Mouse (Mus musculus) skeletal muscle tissue, adult 2 months (tissue): Measurements from ENCODE around the gene Hdgfl2.

Experiments
- DNase-seq: peaks from one replicate; pipeline ENCODE4 v3.0.0-alpha.2; 2012; ENCODE audit warnings: low read depth, low spot score

The Hdgfl2 gene

DNA sequence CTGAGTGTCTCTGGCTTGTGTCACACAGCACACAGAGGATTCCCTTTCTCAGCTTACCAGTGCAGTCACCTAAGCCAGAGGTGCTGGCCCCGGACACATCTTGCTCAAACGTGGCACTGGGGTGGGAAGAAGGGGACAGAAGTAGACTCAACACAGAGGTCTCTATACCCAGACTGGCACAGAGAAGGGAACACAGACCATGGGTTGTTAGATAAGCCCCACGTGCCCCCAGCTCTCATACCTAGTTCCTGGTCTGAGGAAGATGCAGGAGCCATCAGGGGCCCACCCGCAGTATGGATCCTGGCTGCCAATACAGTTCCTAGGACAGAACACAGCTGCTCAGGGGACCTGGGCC, 45.8 kb downstream of the Hdgfl2 start:
- no peak for DNase-seq

DNA sequence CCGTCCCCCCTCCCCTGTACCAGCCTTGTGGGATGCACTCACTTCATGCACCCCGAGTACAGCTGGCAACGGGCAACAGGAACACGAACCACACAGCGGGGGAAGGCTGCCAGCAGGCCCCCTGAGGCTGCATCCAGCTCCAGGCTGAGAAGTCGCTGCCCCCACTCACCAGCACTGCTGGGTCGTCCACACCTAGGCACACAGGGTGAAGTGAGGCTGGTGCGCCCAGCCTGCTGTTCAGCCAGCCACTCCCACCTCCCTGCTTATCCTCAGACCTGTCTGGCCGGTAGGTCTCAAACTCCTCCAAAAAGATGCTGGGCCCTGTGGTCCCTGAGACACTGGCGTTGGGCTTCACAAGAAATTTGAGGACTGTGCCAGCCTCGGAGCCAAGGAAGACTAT, 46.7 kb downstream of the Hdgfl2 start:
- no peak for DNase-seq

DNA sequence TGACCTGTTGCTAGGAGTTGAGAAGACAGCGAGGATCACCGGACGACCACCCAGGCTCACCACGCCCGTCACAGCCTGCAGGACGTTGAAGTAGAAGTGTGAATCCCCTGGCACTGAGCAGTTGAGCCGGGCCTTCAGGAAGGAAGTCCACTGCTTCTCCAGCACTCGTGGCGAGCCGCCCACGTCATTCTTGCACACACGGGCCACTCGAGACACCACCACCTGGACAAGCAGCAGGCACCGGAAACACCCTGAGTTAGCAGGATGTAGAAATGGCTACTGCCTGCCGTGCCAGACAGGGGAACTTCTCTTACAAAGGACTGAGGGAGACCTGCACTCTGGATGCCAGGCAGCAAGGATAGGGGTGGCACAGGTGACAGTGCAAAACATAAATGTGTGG, 48.8 kb downstream of the Hdgfl2 start:
- no peak for DNase-seq

DNA sequence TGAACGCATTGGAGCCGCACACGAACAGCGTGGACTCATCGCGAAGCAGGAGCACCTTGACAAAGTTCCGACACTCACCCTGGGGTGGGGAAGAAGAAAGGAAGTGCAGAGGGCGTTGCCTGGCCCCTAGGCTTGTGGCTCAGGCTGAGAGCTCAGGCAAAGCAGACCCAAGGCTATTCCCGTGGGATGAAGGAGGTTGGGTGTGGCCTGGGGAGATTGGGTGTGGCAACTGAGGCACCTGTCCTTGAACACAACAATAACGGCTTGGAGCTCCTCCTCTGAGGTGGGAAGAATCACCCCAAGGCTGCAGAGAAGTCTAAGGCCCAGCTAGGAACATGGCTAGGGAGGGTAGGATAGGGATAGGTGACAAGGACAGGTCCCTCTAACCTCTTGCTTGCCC, 51.7 kb downstream of the Hdgfl2 start:
- DNase-seq, result no peak

GRCm38 (mm10) chr17:56131814-56132213, 52.4 kb downstream of the Hdgfl2 start:
- DNase-seq, result no peak

GRCm38 (mm10) chr17:56132661-56133060, 53.2 kb downstream of the Hdgfl2 start:
- no peak for DNase-seq

GRCm38 (mm10) chr17:56133457-56134363, 54.3 kb downstream of the Hdgfl2 start:
- peak; percentile 84 for DNase-seq

DNA sequence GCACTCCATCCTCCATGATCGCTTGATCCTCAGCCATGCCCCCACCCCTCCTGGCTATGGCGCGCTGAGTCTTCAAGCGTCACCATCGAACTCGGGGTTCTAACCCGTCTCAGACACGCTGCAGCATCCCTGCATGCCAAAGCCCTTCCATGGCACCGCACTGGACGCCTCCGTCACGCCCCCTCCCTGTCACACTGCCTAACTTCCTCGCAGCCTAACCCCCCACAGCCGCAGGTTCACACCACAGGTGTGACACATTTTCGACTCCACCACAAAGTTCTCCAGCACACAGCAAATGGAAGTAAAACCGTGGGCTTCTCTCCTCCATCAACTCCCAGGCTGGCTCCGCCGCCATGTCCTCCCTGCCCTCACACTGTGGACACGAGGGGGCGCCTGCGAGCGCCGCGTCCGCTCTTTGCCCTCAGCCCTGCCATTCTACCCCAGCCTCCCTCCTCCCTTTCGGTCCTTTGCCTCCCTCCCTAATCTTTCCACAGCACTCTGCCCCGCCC, 55.1 kb downstream of the Hdgfl2 start:
- peak; percentile 40 for DNase-seq

- no peak for DNase-seq
Measured at GRCm38 (mm10) chr17:56136558-56136957, 57.1 kb downstream of the Hdgfl2 start.

DNA sequence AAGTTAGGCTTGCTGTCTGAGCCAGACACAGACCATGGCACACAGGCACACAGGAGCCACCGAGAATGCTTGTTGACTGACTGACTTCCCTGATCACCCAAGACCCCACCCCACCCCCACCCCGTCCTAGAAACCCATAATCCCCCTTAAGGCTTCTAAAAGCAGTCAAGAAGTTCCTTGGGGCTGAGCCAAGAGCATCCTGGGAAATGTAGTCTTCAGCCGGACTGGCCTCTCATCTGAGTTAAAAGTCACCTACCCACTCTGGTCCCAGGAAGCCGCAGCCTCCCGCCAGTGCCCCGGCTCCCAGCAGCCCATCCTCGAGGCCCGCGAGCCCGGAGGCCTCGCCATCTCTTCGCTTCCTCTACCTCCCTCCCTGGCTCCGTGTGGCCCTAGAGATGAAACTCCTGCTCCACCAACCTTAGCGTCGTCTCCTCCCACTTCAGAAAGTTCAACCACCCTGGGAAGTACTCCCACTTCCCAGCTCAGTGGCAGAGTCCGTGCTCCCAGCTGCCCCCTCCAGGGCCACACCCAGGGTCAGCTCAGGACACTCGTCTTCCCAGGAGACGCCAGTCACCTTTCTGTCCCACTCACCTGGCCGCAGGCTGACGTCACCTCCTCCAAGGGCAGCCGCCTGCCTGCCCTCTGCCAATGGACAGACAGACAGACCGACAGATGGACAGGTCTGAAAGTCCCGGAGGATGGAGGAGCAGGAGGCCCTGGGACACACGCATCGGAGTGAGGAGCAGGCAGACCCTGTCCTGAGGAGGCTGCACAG, 58.6 kb downstream of the Hdgfl2 start:
- no peak for DNase-seq

- no peak for DNase-seq
Measured at GRCm38 (mm10) chr17:56139355-56139754, 59.9 kb downstream of the Hdgfl2 start.

DNA sequence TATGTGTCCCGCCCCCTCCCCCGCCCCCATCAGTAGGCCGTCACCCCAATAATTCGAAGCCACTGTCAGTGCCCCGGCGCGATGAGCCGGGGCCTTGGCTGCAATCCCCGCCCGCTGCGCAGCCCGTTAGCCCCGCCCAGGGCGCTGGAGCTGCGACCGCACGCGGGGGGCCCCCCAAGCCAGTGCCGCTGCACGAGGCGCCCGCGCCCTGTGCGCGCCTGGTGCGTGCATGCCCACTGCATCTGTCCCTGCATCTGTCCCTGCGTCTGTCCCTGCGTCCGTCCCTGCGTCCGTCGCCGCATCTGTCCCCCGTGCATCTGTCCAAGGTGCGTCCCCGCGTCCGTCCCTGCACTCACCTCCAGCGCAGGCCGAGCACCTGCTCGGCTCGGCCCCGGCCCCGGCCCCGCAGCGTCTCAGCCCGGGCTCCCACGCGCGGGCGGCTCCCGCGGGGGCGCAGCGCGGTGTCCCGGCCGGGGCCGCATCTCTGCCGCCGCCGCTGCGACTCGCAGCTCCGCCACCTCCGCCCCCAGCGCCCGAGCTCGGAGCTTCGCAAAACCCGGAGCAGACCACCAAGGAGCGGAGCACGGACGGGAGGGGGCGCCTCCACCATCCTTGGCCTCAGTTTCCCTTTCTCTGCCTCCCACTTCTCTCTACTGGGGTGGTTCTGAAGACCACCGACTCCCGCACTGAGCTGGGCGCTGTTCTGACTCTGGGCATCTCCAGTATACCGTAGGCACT, 60.6 kb downstream of the Hdgfl2 start, which contains the start of gene Sema6b:
Gene Sema6b (minus strand): TSS at position 486 of the 738 bp plus-strand sequence.
- no peak for DNase-seq

DNA sequence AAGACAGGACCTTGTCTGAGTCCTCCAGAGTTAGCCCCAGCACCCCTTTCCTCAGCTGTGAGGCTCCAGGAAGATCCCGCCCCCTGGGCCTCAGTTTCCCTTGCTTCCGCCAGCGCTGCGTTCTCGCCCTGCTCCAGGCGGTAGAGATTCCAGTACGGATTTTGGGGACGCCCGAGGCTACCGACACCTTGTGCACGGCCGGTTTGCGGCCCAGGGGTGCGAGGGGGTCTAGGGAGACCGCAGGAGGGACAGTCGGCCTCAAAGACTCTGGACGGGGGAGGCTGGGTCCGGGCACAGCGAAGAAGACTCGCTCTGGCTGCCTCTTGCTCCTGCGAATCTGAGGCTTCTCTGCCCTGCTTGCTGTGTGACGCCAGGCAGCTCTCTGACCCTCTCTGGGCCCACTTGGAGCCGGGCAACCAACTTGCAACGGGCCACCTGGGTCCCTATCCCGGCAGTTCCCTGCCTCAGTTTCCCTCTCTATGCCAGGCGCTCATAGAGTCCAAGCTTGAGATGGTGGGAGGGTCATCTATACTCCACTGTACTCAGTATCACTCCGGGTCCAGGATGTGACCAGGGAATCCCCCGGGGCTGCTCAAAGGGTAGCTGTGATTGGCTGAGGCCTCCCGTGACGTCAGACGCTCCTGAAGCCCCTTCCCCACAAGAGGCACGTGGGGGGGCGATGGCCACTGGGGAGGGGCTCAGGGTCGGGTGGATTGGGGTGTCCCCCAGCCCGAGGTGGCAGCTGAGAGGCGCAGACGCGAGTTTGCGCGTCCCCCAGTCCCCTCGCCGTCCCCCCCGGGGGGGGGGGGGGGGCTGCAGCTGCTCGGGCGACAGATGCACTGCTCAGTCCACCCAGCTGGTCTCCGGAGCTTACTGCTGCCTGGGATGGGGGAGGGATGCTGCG, 62.5 kb downstream of the Hdgfl2 start:
- no peak for DNase-seq

GRCm38 (mm10) chr17:56144546-56144945, 65.1 kb downstream of the Hdgfl2 start:
- no peak for DNase-seq

DNA sequence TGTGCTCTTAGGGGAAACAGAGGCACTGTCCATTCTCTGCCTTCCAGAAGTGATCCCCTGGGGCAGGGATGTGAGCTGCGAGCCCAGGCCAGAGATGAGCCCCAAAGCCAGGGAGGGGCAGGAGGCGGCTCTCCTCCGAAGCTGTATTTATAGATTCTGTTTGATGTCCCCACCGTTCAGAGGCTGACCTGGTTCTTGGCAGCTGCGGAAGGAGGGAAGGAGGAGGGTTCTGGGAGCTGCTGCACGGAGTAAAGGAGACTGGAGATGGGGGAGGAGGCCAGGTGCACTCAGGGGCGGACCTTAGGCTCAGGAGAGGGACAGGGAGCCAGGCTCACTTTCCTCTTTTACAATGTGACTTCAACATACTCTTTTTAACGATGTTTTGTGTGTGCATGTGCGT, 66.7 kb downstream of the Hdgfl2 start:
- no peak for DNase-seq

DNA sequence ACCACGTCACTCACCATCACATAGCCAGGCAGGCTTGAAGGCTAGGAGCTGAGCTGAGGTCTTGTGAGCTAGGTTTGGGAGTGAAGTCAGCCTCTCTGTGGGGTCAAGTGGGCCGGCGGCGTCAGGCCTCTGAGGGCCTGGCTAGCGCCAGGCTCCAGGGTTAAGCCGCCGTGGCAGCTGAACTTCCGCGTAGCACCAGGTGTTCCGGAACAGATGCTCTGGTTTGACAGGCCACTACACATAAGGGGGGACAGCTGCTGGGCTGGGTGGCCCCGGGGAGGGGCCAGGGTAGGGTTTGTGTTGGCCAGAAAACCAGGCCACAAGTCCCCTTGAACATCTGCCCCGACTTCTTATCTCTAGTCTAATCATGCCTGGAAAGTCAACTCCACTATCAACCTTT, 68.0 kb downstream of the Hdgfl2 start:
- no peak for DNase-seq

DNA sequence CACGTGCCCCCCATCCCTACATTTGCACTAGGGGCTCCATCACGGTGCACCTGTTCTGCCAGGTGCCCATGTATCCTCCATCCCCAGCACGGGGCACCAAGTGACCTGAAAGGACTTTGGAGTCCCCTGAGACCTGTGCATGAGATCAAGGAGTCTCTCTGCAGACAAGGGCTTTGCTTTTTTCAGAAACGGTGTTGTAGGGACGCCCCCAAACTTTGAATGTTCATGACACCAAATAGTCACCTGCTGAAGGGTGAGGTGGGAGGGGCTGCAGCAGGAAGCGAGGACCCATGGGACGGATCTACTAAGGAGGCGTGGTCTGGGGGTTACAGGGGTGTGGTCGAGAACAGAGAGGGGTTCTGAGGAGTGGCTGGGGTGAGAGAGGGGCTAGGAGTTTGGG, 68.8 kb downstream of the Hdgfl2 start:
- no peak for DNase-seq

DNA sequence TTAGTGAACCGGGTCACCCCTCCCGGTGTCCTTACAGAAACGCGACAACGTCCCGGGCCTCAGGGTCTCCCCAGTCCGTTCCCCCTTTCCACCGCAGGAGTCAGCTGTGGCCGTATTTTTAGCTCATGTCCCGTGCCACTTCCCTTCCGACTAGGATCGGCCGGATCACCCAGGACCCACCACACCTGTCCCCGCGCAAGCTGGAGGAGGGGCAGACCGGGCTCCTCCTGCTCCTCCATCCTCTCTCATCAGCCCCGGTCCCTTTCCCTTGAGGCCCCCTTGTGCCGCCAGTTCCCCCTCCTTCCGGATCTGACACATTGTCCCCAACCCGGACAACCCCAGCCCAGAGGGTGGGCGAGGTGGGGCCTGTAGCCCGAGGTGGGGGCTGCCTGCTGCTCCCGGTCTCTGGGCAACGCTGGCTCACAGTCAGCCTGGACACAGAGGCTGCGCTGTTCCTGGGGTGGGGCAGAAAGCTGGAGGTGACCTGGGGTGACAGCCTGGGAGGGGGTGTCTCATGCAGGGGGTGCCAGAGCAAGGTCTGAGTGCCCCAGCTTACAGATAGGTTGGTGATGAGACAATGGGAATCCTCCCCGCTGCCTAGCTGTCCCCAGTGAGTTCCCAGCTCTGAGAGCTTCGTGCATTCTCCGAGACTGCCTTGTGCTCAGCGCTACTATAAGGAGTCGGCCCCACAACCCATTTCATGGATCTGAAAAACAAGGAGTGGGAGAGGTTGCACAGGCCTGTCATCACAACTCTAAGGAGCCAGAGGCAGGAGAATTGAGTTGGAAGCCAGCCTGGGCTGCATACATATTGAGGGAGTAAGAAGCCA, 69.6 kb downstream of the Hdgfl2 start:
- no peak for DNase-seq

DNA sequence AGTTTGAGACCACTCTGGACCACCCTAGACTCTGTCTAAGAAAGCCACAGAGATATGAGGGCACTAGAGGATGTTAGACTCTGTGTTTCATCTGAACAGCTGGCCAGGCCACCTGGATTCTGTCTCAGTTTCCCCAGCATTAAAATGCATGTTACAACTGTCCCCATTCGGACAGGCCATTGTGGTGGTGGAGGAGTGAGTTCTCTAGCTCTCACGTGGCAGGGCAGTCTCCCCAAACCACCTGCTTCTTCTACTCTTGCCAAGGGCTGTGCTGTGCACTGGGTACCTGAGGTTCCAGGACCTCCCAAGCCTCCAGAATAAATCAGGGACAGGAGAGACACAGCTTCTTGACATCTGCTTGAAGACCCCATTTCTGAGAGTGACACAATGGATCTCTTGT, 70.5 kb downstream of the Hdgfl2 start:
- DNase-seq, result no peak
